32 mouse cellular contexts compared by ENCODE assay signal in the genomic region with DNA sequence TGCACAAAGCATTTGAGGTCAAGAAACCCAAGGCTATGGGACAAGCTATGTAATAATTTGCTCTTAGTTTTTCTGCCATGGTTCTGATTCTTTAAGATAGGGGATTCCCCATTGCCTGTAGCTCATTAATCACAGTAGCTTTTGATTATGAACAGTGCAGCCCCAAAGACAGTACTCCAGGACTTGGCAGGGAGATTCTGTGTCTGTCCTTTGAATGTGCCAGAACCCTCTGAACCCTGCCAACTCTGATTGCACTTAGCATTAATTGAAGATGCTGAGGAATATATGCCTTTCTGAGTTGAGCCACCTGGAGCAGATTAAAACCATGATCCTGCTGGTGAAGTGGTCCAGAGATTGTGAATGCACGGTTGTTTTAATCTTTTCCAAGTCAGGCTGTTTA. TPM values are rescaled to one million over a fixed set of nuclear protein-coding genes. Genes with fewer than 3 reads are reported as not detected.
DNase-seq lines count a peak whose midpoint lies in the region; ATAC-seq and TF ChIP-seq lines count a peak whose summit lies in the region.
"Had no signal": no experiment of that assay in that cellular context is flagged by ENCODE, and none has a peak within 500 bp of the region (broad histone marks: within the 10 kb centered on the region; RNA-seq: fewer than 3 reads in every experiment).

No protein-coding gene starts in this region.

- TF ChIP-seq CTCF in intestine, postnatal 0 days (IDR thresholded peaks at IDR 0.05; ENCODE audit: low read depth): no peak

- H3K36me3 ChIP-seq in intestine, embryonic 16.5 days (ENCODE audit: control insufficient read depth, insufficient read depth, low read length): no peaks in the 10 kb centered on the region
- no peaks in the 10 kb centered on the region for H3K36me3 ChIP-seq in intestine, postnatal 0 days (ENCODE audit: control insufficient read depth, insufficient read depth)
- no peaks in the 10 kb centered on the region for H3K36me3 ChIP-seq in stomach, embryonic 16.5 days (ENCODE audit: control insufficient read depth, insufficient read depth, low read length)
- H3K36me3 ChIP-seq: embryonic facial prominence, embryonic 13.5 days; forebrain, embryonic 12.5 days; G1E; heart, embryonic 10.5 days; heart, embryonic 15.5 days; limb, embryonic 15.5 days; liver, embryonic 13.5 days; midbrain, embryonic 12.5 days had no signal

- no peak overlapping the region for H3K27ac ChIP-seq in intestine, embryonic 16.5 days (ENCODE audit: low read length)
- H3K27ac ChIP-seq in intestine, postnatal 0 days (ENCODE audit: low read depth, low read length): no peak overlapping the region
- no peak overlapping the region for H3K27ac ChIP-seq in stomach, embryonic 16.5 days (ENCODE audit: low read length)
- H3K27ac ChIP-seq: embryonic facial prominence, embryonic 13.5 days; forebrain, embryonic 12.5 days; heart, embryonic 10.5 days; heart, embryonic 15.5 days; layer of hippocampus, adult 2 months; left cerebral cortex, adult 2 months; limb, embryonic 15.5 days; liver, embryonic 13.5 days; midbrain, embryonic 12.5 days had no signal

- no peaks in the 10 kb centered on the region for H3K27me3 ChIP-seq in intestine, embryonic 16.5 days (replicated peaks; ENCODE audit: control insufficient read depth, insufficient read depth, low read length)
- no peaks in the 10 kb centered on the region for H3K27me3 ChIP-seq in intestine, postnatal 0 days (replicated peaks; ENCODE audit: control insufficient read depth, insufficient read depth, low read length)
- H3K27me3 ChIP-seq in stomach, embryonic 16.5 days (ENCODE audit: control insufficient read depth, insufficient read depth, low read length): no peaks in the 10 kb centered on the region
- H3K27me3 ChIP-seq: embryonic facial prominence, embryonic 13.5 days; heart, embryonic 15.5 days; limb, embryonic 15.5 days; liver, embryonic 13.5 days; midbrain, embryonic 12.5 days had no signal

- 48% methylated on average over 1 of the region's 1 CpGs for WGBS in intestine, embryonic 16.5 days
- 71% methylated on average over 1 of the region's 1 CpGs for WGBS in intestine, postnatal 0 days
- WGBS in stomach, embryonic 16.5 days: 36% methylated on average over 1 of the region's 1 CpGs

- ATAC-seq in intestine, embryonic 16.5 days: peak; percentile 42
- no peak for ATAC-seq in intestine, postnatal 0 days
- ATAC-seq in stomach, embryonic 16.5 days (ENCODE audit: insufficient read depth, low FRiP score): peak; percentile 75; the same call in 1 of the 2 replicates
- ATAC-seq: inflammation-experienced regulatory T-cells, adult 6 months; lung, postnatal 0 days had no signal

- peak; percentile 28 to 54 for DNase-seq in cerebellum, postnatal 14 days
- DNase-seq in cerebellum, adult 11-12 months: no peak
- peak; percentile 9 for DNase-seq in Muller cell, postnatal 12 days (ENCODE audit: inconsistent ontology term)
- no peak for DNase-seq in spleen, postnatal 36 days (ENCODE audit: low spot score in 2 of 2)
- DNase-seq: adrenal gland, postnatal 25 days; cerebellum, adult 2 months; embryo, embryonic 11 days; gastrocnemius, postnatal 25 days; heart, adult 11 months; kidney, adult 2 months; kidney, postnatal 36 days; liver, embryonic 13.5 days; lung, adult 18-20 months; lung, postnatal 4 days; retina, postnatal 1 day; spleen, adult 18-20 months; thymus, postnatal 14 days had no signal

- H3K4me3 ChIP-seq in intestine, embryonic 16.5 days (ENCODE audit: low read length): no peak overlapping the region
- no peak overlapping the region for H3K4me3 ChIP-seq in intestine, postnatal 0 days (ENCODE audit: low read depth, low read length)
- H3K4me3 ChIP-seq in stomach, embryonic 16.5 days (replicated peaks; ENCODE audit: low read length): no peak overlapping the region
- H3K4me3 ChIP-seq: embryonic facial prominence, embryonic 13.5 days; forebrain, embryonic 12.5 days; heart, embryonic 10.5 days; heart, embryonic 15.5 days; layer of hippocampus, adult 2 months; left cerebral cortex, adult 2 months; limb, embryonic 15.5 days; liver, embryonic 13.5 days; megakaryocyte, embryonic 14.5 days; midbrain, embryonic 12.5 days had no signal

- no peak overlapping the region for H3K4me2 ChIP-seq in intestine, embryonic 16.5 days (ENCODE audit: low read depth, low read length)
- H3K4me2 ChIP-seq in intestine, postnatal 0 days (replicated peaks; ENCODE audit: low read depth): no peak overlapping the region
- no peak overlapping the region for H3K4me2 ChIP-seq in stomach, embryonic 16.5 days (ENCODE audit: low read depth, low read length)
- H3K4me2 ChIP-seq: embryonic facial prominence, embryonic 13.5 days; forebrain, embryonic 12.5 days; heart, embryonic 15.5 days; limb, embryonic 15.5 days; liver, embryonic 13.5 days; midbrain, embryonic 12.5 days had no signal

- no peaks in the 10 kb centered on the region for H3K4me1 ChIP-seq in intestine, embryonic 16.5 days (ENCODE audit: control insufficient read depth, insufficient read depth, low read length)
- no peaks in the 10 kb centered on the region for H3K4me1 ChIP-seq in intestine, postnatal 0 days (replicated peaks; ENCODE audit: control insufficient read depth, insufficient read depth, low read length)
- no peaks in the 10 kb centered on the region for H3K4me1 ChIP-seq in stomach, embryonic 16.5 days (ENCODE audit: control insufficient read depth, insufficient read depth, low read length)
- H3K4me1 ChIP-seq: embryonic facial prominence, embryonic 13.5 days; forebrain, embryonic 12.5 days; heart, embryonic 10.5 days; heart, embryonic 15.5 days; limb, embryonic 15.5 days; liver, embryonic 13.5 days; midbrain, embryonic 12.5 days had no signal

- no peaks in the 10 kb centered on the region for H3K9me3 ChIP-seq in intestine, embryonic 16.5 days (ENCODE audit: control insufficient read depth, low read length)
- H3K9me3 ChIP-seq in intestine, postnatal 0 days (ENCODE audit: control insufficient read depth): no peaks in the 10 kb centered on the region
- H3K9me3 ChIP-seq in stomach, embryonic 16.5 days (replicated peaks; ENCODE audit: control insufficient read depth, low read length): no peaks in the 10 kb centered on the region
- H3K9me3 ChIP-seq: embryonic facial prominence, embryonic 13.5 days; forebrain, embryonic 12.5 days; G1E; heart, embryonic 10.5 days; heart, embryonic 15.5 days; limb, embryonic 15.5 days; liver, embryonic 13.5 days; midbrain, embryonic 12.5 days had no signal

- H3K9ac ChIP-seq in intestine, embryonic 16.5 days (ENCODE audit: low read depth, low read length): no peak overlapping the region
- no peak overlapping the region for H3K9ac ChIP-seq in intestine, postnatal 0 days (ENCODE audit: low read depth, low read length)
- H3K9ac ChIP-seq in stomach, embryonic 16.5 days (ENCODE audit: low read length): no peak overlapping the region
- H3K9ac ChIP-seq: embryonic facial prominence, embryonic 13.5 days; forebrain, embryonic 12.5 days; heart, embryonic 15.5 days; limb, embryonic 15.5 days; liver, embryonic 13.5 days; midbrain, embryonic 12.5 days had no signal

RNA-seq across cellular contexts. Expression of a gene that starts 8.4 kb away (rescaled TPM):
- 21.4 and 22.1 TPM in 2 replicates for polyA plus RNA-seq in intestine, embryonic 16.5 days (2015; fragmentation: Nextera tagmentation; extraction: Ambion mirVana)
- polyA plus RNA-seq in intestine, postnatal 0 days (2015; fragmentation: Nextera tagmentation; extraction: Ambion mirVana): 8.3 TPM in 2 replicates
- polyA plus RNA-seq in stomach, embryonic 16.5 days (2015; fragmentation: Nextera tagmentation; extraction: Ambion mirVana): 22.9 and 24.4 TPM in 2 replicates
- polyA plus RNA-seq: G1E had no signal

Comparison
In these comparisons a context has a peak if more than half of its experiments do, and no peak if none do; other contexts are left out.
1. DNase-seq: peak in cerebellum, postnatal 14 days (2 of 2) and Muller cell, postnatal 12 days (single experiment); none in cerebellum, adult 11-12 months (single experiment) and spleen, postnatal 36 days (0 of 2).